Comparison of ENCODE assay signal across 24 mouse cellular contexts in genomic region chr14:71326521-71327105, GRCm38 (mm10).
A peak's percentile ranks its signal among the peaks of the same experiment; 100 is the strongest.
DNase-seq lines count a peak whose midpoint lies in the region; ATAC-seq and TF ChIP-seq lines count a peak whose summit lies in the region.
"Had no signal": no experiment of that assay in that cellular context is flagged by ENCODE, and none has a peak within 500 bp of the region (broad histone marks: within the 10 kb centered on the region; RNA-seq: fewer than 3 reads in every experiment).

No protein-coding gene starts in this region.

- peaks cover 2% of the 10 kb centered on the region; the same call in 1 of the 2 replicates for H3K4me1 ChIP-seq in lung, adult 2 months (ENCODE audit: control insufficient read depth, insufficient read depth, low read length)
- H3K4me1 ChIP-seq: embryonic facial prominence, embryonic 15.5 days; hindbrain, embryonic 10.5 days; intestine, embryonic 15.5 days; limb, embryonic 12.5 days; midbrain, embryonic 12.5 days; stomach, embryonic 15.5 days had no signal

- WGBS in lung, adult 2 months: 58% methylated on average over 2 of the region's 2 CpGs

- no peak for TF ChIP-seq POLR2A in lung, adult 2 months (IDR thresholded peaks at IDR 0.05; ENCODE audit: borderline replicate concordance, extremely low read depth, low read depth, low read length)

- TF ChIP-seq CTCF in lung, adult 2 months (IDR thresholded peaks at IDR 0.05; ENCODE audit: insufficient read depth, low read length): no peak

- DNase-seq in adrenal gland, adult 2 months: peak; percentile 56
- no peak for DNase-seq in adrenal gland, postnatal 14 days
- DNase-seq in heart, adult 11 months: peak; percentile 72
- no peak for DNase-seq in heart, postnatal 4 days
- peak; percentile 58 for DNase-seq in 3134 (ENCODE audit: extremely low read depth, insufficient read length, low spot score)
- peak; percentile 6 for DNase-seq in adrenal gland, postnatal 10 days
- DNase-seq in lung, adult 2 months: no peak
- DNase-seq: cerebellum, adult 18-20 months; gastrocnemius, adult 2 months; kidney, adult 8-10 months; kidney, postnatal 10 days; liver, postnatal 0 days; lung, postnatal 10 days; thymus, adult 18-20 months; thymus, postnatal 36 days had no signal

- no peak overlapping the region for H3K4me3 ChIP-seq in lung, adult 2 months (replicated peaks; ENCODE audit: extremely low read depth, low read depth, low read length)
- H3K4me3 ChIP-seq: embryonic facial prominence, embryonic 15.5 days; gastrocnemius, adult 2 months; hindbrain, embryonic 10.5 days; intestine, embryonic 15.5 days; limb, embryonic 12.5 days; midbrain, embryonic 12.5 days; stomach, embryonic 15.5 days had no signal

- no peak for ATAC-seq in megakaryocyte-erythroid progenitor cell, adult 5-6 weeks (replicated peaks; ENCODE audit: low FRiP score, low TSS enrichment, poor library complexity, severe bottlenecking)
- ATAC-seq: forebrain, embryonic 16.5 days; hindbrain, embryonic 16.5 days; intestine, embryonic 15.5 days; liver, postnatal 0 days had no signal

Comparison
In these comparisons a context has a peak if more than half of its experiments do, and no peak if none do; other contexts are left out.
1. DNase-seq: peak in adrenal gland, adult 2 months (single experiment), heart, adult 11 months (single experiment), 3134 (single experiment) and adrenal gland, postnatal 10 days (single experiment); none in adrenal gland, postnatal 14 days (single experiment), heart, postnatal 4 days (single experiment) and lung, adult 2 months (single experiment).